Mouse (Mus musculus): ENCODE results near the gene Gm9049. TPM values are rescaled to one million over a fixed set of nuclear protein-coding genes. Genes with fewer than 3 reads are reported as not detected.
"Not testable (repeated sequence)": the region's sequence is repeated elsewhere in the genome, so short reads cannot be mapped to it uniquely, and the experiment has no call there.

The Gm9049 gene
- polyA plus RNA-seq (2017; shearing (Covaris generic)): not detected

GRCm38 (mm10) chr10:118354005-118354404, at the start of gene Gm9049:
Gene Gm9049 (minus strand): TSS chr10:118354105.
- ATAC-seq: not testable (repeated sequence)

- no peak for ATAC-seq
These were observed 46.0 kb upstream of the Gm9049 start for GRCm38 (mm10) chr10:118399917-118400316.

- ATAC-seq: peak; percentile 100
These were observed 16.5 kb upstream of the Gm9049 start for GRCm38 (mm10) chr10:118370443-118370842.

GRCm38 (mm10) chr10:118369518-118369917, 15.6 kb upstream of the Gm9049 start:
- ATAC-seq: no peak

GRCm38 (mm10) chr10:118348579-118348978, 5.3 kb downstream of the Gm9049 start, which contains the start of gene Gm9048:
Gene Gm9048 (minus strand): TSS chr10:118348679.
- ATAC-seq: not testable (repeated sequence)

DNA sequence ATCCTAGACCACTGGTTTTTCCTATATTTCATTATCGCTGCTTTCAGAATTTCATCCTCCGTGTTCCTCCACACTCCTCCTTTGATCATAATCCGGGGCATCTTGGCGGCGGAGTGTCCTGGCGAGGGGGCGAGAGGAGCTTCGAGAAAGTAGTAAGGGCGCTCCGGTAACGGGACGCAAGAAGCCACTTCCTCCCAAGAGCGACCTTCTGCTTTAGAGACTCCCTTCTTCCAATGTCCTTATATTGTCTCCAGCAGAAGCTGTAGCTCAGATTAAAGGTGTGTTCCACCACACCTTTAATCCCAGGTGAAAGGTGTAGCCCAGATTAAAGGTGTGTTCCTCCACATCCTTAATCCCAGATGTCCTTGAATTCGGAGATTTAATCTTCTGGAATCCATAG, 10.8 kb downstream of the Gm9049 start, which contains the start of gene Gm9046:
Gm9046 (minus strand) TSS at position 101 of the 400 bp plus-strand sequence.
- not testable (repeated sequence) for ATAC-seq

DNA sequence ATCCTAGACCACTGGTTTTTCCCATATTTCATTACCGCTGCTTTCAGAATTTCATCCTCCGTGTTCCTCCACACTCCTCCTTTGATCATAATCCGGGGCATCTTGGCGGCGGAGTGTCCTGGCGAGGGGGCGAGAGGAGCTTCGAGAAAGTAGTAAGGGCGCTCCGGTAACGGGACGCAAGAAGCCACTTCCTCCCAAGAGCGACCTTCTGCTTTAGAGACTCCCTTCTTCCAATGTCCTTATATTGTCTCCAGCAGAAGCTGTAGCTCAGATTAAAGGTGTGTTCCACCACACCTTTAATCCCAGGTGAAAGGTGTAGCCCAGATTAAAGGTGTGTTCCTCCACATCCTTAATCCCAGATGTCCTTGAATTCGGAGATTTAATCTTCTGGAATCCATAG, 16.2 kb downstream of the Gm9049 start, which contains the start of gene Gm9045:
Gm9045 (minus strand) TSS at position 101 of the 400 bp plus-strand sequence.
- ATAC-seq: not testable (repeated sequence)

DNA sequence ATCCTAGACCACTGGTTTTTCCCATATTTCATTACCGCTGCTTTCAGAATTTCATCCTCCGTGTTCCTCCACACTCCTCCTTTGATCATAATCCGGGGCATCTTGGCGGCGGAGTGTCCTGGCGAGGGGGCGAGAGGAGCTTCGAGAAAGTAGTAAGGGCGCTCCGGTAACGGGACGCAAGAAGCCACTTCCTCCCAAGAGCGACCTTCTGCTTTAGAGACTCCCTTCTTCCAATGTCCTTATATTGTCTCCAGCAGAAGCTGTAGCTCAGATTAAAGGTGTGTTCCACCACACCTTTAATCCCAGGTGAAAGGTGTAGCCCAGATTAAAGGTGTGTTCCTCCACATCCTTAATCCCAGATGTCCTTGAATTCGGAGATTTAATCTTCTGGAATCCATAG, 21.6 kb downstream of the Gm9049 start, which contains the start of gene Gm9044:
Gm9044 (minus strand) TSS at position 101 of the 400 bp plus-strand sequence.
- ATAC-seq: not testable (repeated sequence)

DNA sequence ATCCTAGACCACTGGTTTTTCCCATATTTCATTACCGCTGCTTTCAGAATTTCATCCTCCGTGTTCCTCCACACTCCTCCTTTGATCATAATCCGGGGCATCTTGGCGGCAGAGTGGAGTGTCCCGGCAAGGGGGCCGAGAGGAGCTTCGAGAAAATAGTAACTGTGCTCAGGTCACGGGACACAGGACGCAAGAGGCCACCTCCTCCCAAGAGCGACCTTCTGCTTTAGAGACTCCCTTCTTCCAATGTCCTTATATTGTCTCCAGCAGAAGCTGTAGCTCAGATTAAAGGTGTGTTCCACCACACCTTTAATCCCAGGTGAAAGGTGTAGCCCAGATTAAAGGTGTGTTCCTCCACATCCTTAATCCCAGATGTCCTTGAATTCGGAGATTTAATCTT, 27.0 kb downstream of the Gm9049 start, which contains the start of gene Gm9040:
Gm9040 (minus strand) TSS at position 101 of the 400 bp plus-strand sequence.
- ATAC-seq: not testable (repeated sequence)

- no peak for ATAC-seq
These were observed 34.9 kb downstream of the Gm9049 start for GRCm38 (mm10) chr10:118319024-118319423.

- ATAC-seq: not testable (repeated sequence)
These were observed 51.8 kb downstream of the Gm9049 start for GRCm38 (mm10) chr10:118302133-118302532.

Other genes starting within 250 kb of the Gm9049 start
- gene Mdm1, start 212.3 kb downstream of the Gm9049 start, polyA plus RNA-seq (2017; shearing (Covaris generic)): 10 to 100 TPM in 1 of 3 experiments, 1 to 10 TPM in 2; 4.5 to 10.9 (median 4.7) TPM
- 1 to 10 TPM in 1 of 3 experiments, not detected in 2; 6.9 TPM for gene Il22, start 149.2 kb downstream of the Gm9049 start, polyA plus RNA-seq (2017; shearing (Covaris generic))
- gene Gm32717, start 113.3 kb downstream of the Gm9049 start, polyA plus RNA-seq (2017; shearing (Covaris generic)): not detected
- gene Gm32802, start 95.4 kb downstream of the Gm9049 start, polyA plus RNA-seq (2017; shearing (Covaris generic)): not detected
- gene Iltifb, start 59.1 kb downstream of the Gm9049 start, polyA plus RNA-seq (2017; shearing (Covaris generic)): not detected
- gene Gm9040, start 27.1 kb downstream of the Gm9049 start, polyA plus RNA-seq (2017; shearing (Covaris generic)): not detected
- not detected for gene Gm9044, start 21.7 kb downstream of the Gm9049 start, polyA plus RNA-seq (2017; shearing (Covaris generic))
- gene Gm9045, start 16.3 kb downstream of the Gm9049 start, polyA plus RNA-seq (2017; shearing (Covaris generic)): not detected
- not detected for gene Gm9046, start 10.8 kb downstream of the Gm9049 start, polyA plus RNA-seq (2017; shearing (Covaris generic))
- under 1 TPM in 1 of 3 experiments, not detected in 2; 0.28 TPM for gene Gm9048, start 5.4 kb downstream of the Gm9049 start, polyA plus RNA-seq (2017; shearing (Covaris generic))
- gene Ifng, start 86.9 kb upstream of the Gm9049 start, polyA plus RNA-seq (2017; shearing (Covaris generic)): 10 to 100 TPM; 12.8 to 71.7 (median 14.6) TPM